Mouse (Mus musculus): ENCODE data around the gene Ralgapa1.
"Not testable (repeated sequence)": the region's sequence is repeated elsewhere in the genome, so short reads cannot be mapped to it uniquely, and the experiment has no call there.

The Ralgapa1 gene

GRCm38 (mm10) chr12:55599639-55600502 is 221.1 kb downstream of the Ralgapa1 start:
- DNase-seq (ENCODE audit: low read depth, low spot score): peak; percentile 15

DNA sequence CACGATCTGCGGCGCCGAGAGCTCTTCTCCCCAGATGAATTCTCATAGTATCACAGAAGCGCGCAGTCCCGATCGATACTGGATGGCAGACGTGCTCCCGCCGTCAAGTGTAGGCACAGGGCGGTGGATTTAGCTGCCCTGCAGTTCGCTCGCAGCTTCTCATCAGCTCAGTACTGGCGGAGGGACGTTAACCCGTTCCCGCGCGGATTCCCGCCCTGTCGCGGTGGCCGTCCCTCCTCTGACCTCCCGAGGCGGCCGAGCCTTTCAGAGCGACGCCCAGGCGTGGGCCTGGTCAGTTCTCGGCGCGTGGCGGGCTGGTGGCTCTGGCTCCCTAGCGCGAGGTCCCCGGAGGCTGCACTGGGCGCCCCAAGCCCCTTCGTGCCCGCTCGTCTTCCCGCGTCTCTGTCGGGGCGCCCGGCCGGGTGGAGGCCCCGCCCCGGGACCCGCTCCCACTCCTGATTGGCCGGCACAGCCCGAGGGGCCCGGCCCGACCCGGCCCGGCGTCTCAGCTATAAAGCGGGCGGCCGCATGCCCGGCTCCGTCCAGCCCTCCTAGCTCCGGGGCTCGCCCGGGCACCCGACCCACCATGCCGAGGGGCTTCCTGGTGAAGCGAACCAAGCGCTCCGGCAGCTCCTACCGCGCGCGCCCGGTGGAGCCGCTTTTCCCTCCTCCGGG is 221.9 kb downstream of the Ralgapa1 start, which contains the start of gene Insm2:
Insm2 (plus strand) TSS at position 541 of the 675 bp plus-strand sequence.
- peak; percentile 2 for DNase-seq (ENCODE audit: low read depth, low spot score)

GRCm38 (mm10) chr12:55598537-55598886 is 222.5 kb downstream of the Ralgapa1 start:
- DNase-seq (ENCODE audit: low read depth, low spot score): no peak

GRCm38 (mm10) chr12:55586936-55587335 is 234.0 kb downstream of the Ralgapa1 start:
- not testable (repeated sequence) for DNase-seq (ENCODE audit: low read depth, low spot score)

DNA sequence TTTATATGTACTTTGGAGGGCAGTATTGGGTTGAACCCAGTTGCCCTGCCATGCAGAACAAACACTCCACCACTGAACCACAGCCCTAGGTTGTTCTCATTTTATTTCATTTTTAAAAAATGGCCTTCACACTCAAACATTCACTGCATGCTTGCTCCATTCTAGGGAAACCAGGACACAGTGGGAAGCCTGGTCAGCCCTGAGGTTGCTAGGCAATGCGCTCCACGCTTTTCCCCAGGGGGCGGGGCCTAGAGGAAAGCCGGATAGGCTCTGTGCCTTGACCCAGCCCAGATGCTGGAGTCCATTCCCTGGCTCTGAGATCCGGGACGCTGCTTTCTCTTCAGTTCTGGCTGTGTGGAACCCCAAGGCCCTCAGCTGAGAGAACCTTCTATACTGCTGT is 247.2 kb downstream of the Ralgapa1 start:
- DNase-seq (ENCODE audit: low read depth, low spot score): no peak

DNA sequence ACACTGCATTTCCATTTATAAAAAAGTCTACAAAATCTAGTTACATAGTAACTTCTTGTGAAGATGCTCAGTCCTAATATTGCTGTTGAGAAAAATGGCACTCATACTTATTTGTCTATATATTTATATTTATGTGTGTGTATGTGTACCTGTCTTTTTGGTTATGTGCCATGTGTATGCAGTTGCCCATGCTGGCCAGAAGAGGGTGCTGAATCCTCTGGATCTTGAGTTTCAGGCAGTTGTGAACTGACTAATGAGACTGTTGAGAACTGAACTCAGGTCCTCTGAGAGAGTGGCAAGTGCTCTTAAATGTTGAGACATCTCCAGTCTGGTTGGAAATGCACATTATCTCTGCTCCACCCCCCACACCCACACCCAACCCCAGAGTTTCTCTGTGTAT is 247.9 kb downstream of the Ralgapa1 start:
- no peak for DNase-seq (ENCODE audit: low read depth, low spot score)

GRCm38 (mm10) chr12:55571661-55572060 is 249.3 kb downstream of the Ralgapa1 start:
- DNase-seq (ENCODE audit: low read depth, low spot score): no peak

DNA sequence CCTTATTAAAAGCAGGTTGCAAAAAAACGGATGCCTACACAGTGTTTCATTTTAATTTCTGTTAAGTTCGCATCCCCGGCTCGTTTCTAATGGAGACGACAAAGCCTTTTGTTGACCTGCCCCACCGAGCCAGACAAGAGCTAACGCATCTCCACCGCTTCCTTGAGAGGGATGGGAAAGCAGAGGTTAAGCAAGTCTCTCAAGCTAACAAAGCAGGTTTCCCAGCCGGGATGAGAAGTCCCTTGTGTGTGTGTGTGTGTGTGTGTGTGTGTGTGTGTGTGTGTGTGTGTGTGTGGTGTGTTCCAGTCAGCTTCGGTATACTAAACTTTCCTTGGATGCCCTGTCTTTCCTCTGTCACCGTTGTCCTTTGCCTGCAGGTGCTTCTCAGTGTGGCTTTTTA is 249.8 kb downstream of the Ralgapa1 start:
- no peak for DNase-seq (ENCODE audit: low read depth, low spot score)

DNA sequence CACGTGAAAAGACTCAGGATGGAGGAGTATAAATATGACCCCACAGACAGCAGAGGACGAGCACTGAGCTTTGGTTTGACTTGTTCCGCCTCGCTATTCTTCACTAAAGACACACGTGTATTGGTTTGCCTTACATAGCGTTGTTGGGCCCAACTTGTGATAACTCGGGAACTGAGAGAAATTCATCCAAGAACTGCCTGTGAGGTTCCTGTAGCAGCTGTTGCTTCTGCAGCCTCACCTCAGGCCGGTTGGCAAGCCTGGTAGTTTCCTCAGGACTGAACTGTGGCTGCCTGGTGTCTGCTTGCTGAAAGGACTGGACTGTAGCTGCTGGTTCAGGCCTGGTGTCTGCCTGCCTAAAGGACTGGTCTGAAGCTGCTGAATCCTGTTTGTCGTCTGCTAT is 250.3 kb downstream of the Ralgapa1 start:
- no peak for DNase-seq (ENCODE audit: low read depth, low spot score)

GRCm38 (mm10) chr12:55569676-55570075 is 251.3 kb downstream of the Ralgapa1 start:
- no peak for DNase-seq (ENCODE audit: low read depth, low spot score)

DNA sequence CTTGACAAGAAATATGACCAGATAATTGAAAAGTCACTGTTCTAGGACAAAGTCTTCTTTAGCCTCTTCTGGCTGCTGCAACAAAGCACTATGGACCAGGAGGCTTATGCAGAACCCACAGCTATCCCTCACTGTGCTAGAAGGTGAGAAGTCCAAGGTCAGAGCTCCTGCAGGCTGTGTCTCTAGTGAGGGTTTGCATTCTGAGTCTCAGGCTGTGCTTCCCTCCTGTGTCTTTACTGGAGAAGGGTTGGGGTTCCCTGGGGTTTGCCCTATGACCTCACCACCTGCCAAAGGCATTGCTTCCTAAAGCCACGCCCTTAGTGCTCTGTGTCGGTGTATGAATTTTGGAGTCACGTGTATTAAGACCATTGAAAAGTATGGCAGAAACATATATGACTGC is 252.5 kb downstream of the Ralgapa1 start:
- DNase-seq (ENCODE audit: low read depth, low spot score): no peak

DNA sequence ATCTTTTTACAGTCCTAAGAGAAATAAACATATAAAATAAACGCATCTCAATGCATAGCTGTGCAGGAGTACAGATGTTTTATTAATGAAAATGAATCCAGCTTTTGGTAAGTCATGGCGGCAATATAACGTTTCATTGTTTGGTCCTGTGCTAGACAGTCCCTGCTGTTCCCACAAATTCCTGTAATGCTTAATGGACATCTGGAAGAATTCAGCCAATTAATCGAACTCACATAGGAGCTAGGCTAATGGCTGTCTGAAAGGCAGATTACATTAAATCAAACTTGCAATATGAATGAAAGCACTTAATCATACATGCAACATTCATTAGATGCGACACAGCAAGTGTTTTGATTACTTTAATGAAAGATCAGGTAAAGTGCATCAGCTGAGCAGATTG is 254.1 kb downstream of the Ralgapa1 start:
- no peak for DNase-seq (ENCODE audit: low read depth, low spot score)

- DNase-seq (ENCODE audit: low read depth, low spot score): no peak
Observed at GRCm38 (mm10) chr12:55565867-55566266, 255.1 kb downstream of the Ralgapa1 start.

DNA sequence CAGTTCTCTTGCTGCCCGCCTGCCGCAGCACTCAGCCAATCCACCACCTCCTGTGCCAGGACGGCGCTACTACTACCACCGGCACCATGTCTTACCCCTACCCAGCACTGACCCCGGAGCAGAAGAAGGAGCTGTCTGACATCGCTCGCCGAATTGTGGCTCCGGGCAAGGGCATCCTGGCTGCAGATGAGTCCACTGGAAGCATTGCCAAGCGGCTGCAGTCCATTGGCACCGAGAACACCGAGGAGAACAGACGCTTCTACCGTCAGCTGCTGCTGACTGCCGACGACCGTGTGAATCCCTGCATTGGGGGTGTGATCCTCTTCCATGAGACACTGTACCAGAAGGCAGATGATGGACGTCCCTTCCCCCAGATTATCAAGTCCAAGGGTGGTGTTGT is 255.8 kb downstream of the Ralgapa1 start, which contains the start of gene Aldoart2:
Aldoart2 (plus strand) TSS at position 34 of the 400 bp plus-strand sequence.
- no peak for DNase-seq (ENCODE audit: low read depth, low spot score)

GRCm38 (mm10) chr12:55564187-55564963 is 256.6 kb downstream of the Ralgapa1 start:
- DNase-seq (ENCODE audit: low read depth, low spot score): no peak

- no peak for DNase-seq (ENCODE audit: low read depth, low spot score)
Observed at GRCm38 (mm10) chr12:55563742-55564141, 257.2 kb downstream of the Ralgapa1 start.

DNA sequence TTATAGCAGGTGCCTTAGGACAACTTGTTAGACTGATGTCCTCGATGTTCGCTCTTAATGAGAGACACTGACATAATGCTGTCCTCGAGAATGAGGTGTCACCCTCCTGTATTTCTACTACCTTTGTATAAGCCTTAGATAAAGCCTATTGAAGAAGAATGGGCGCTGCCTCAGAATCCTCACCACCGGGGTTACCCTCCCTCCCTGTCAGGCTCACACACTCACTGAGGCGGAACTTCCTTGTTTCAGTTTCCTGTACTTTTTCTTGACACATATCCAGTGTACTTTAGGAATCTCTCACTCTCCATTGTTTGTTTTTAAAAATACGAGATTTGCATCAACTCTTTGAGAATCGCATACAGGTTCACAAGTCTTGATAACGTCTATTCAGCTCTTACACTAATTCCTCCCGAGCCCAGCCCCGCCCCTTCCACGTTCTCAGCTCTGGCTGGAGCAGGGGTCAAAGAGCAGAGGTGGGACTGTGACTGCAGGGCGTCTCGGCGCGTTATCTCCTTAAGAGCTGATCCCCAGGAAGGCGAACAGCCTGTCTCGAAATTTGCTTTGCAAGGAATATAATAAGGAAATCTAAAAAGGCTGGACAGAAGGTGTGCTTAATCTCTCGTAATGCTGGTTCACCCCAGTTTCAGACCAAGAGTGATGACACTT is 260.8 kb downstream of the Ralgapa1 start:
- DNase-seq (ENCODE audit: low read depth, low spot score): peak; percentile 32

DNA sequence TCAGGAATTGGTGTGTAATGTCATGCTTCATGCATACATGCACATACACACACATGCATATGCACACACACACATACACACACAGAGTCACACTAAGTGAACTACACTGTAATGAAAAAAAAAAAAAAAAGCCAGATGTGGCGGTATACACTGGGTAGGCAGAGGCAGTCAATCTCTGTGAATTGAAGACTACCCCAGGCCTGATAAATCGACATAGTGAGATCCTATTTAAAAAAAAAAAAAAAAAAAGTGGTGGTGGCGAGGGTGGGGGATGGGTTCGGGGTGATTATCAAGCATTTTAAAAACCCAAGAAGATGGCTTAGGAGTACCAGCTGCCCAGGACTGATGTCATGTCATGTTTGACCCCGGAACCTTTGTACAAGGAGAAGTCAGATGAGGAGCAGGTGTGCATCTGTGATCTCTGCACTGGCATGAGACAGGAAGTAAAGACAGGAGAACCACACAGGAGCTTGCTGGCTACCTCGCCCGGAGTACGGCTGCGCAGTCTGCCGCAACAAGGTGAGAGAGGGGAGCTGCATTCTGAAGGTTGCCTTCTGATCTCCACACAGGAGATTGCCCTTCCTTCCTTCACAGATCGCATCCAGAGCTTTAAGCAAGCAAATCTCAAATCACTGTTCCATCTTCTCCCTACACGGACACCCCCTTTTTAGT is 261.6 kb downstream of the Ralgapa1 start:
- DNase-seq (ENCODE audit: low read depth, low spot score): no peak

- no peak for DNase-seq (ENCODE audit: low read depth, low spot score)
Observed at GRCm38 (mm10) chr12:55557866-55558265, 263.1 kb downstream of the Ralgapa1 start.

GRCm38 (mm10) chr12:55554901-55555300 is 266.1 kb downstream of the Ralgapa1 start:
- not testable (repeated sequence) for DNase-seq (ENCODE audit: low read depth, low spot score)

Measured in CD4-positive helper T cell, adult 2 months (primary cell).